Mouse (Mus musculus) MEL (cell line): ENCODE measurements at regions not wholly inside any gene's neighbourhood (a gene's known extent, or its start where the extent isn't known, plus 50 kb on each side); places are given as distances from the start of the nearest gene placed in this dataset.

ENCODE experiments used
- MYB ChIP-seq: IDR thresholded peaks from 2 replicates; pipeline ENCODE4 v1.6.1; 2011; ENCODE audit warnings: mild to moderate bottlenecking, low read depth, low read length, improper control_type of control experiment
- POLR2A ChIP-seq, 2 experiments: IDR thresholded peaks; 2 replicates each; pipeline ENCODE4 v1.6.1; 2011 to 2012; ENCODE audit warnings: low read length in 2 of 2, mild to moderate bottlenecking in 2 of 2, control low read depth in 1 of 2, improper control_type of control experiment in 1 of 2, low read depth in 1 of 2, moderate library complexity in 1 of 2; ENCODE audit not compliant: control insufficient read depth in 1 of 2, insufficient read depth in 1 of 2, poor library complexity in 1 of 2

GRCm38 (mm10) chr2:17852740-17853499 is 121.7 kb upstream of the Nebl start:
- TF ChIP-seq MYB, result no peak
- TF ChIP-seq POLR2A (IDR thresholded peaks at IDR 0.05; ENCODE audit: control insufficient read depth in 1 of 2, insufficient read depth in 1 of 2, low read depth in 1 of 2, low read length in 2 of 2, poor library complexity in 1 of 2), result no peak
